Mouse (Mus musculus) heart, embryonic 16.5 days (tissue): ENCODE measurements at regions not wholly inside any gene's neighbourhood (a gene's known extent, or its start where the extent isn't known, plus 50 kb on each side); places are given as distances from the start of the nearest gene placed in this dataset.

Experiments used
- ATAC-seq: fragments of 200-750 bp; cut with Nextera tagmentation; replicated peaks from 2 replicates; pipeline ENCODE4 v1.8.0; 2017; ENCODE audit warnings: moderate number of reproducible peaks; ENCODE audit not compliant: insufficient read depth, low FRiP score; ENCODE audit errors: extremely low read depth
- H3K27ac ChIP-seq: fragments of 300-500 bp; sonication (generic); 2 replicates; pipeline ENCODE4 v1.5.1; 2014; ENCODE audit warnings: mild to moderate bottlenecking, low read length, control low read depth, moderate library complexity
- H3K27me3 ChIP-seq: fragments of 300-500 bp; sonication (generic); 2 replicates; pipeline ENCODE4 v1.6.1; 2014; ENCODE audit warnings: low read length, mixed read lengths; ENCODE audit not compliant: control insufficient read depth, insufficient read depth
- H3K36me3 ChIP-seq: fragments of 300-500 bp; sonication (generic); 2 replicates; pipeline ENCODE4 v1.6.1; 2014; ENCODE audit not compliant: control insufficient read depth, insufficient read depth
- H3K4me1 ChIP-seq: fragments of 300-500 bp; sonication (generic); 2 replicates; pipeline ENCODE4 v1.6.1; 2014; ENCODE audit warnings: low read length, mixed read lengths; ENCODE audit not compliant: control insufficient read depth, insufficient read depth
- H3K4me2 ChIP-seq: fragments of 300-500 bp; sonication (generic); 2 replicates; pipeline ENCODE4 v1.6.1; 2014; ENCODE audit warnings: low read depth, mild to moderate bottlenecking, control low read depth, low read length
- H3K4me3 ChIP-seq: fragments of 300-500 bp; sonication (generic); 2 replicates; pipeline ENCODE4 v1.5.1; 2014; ENCODE audit warnings: mild to moderate bottlenecking, control low read depth, low read length
- H3K9ac ChIP-seq: fragments of 300-500 bp; sonication (generic); 2 replicates; pipeline ENCODE4 v1.6.1; 2014; ENCODE audit warnings: low read length, control low read depth
- H3K9me3 ChIP-seq: fragments of 300-500 bp; sonication (generic); replicated peaks from 2 replicates; pipeline ENCODE4 v1.6.1; 2016; ENCODE audit warnings: low read length; ENCODE audit not compliant: control insufficient read depth
- WGBS: fragments of 180-500 bp; shearing (Covaris S2); extraction: QIAGEN DNeasy Blood & Tissue Kit; methylation state at CpG from one replicate; pipeline ENCODE4 v1.1.7; 2014; 5-methylcytosine and 5-hydroxymethylcytosine counted together

DNA sequence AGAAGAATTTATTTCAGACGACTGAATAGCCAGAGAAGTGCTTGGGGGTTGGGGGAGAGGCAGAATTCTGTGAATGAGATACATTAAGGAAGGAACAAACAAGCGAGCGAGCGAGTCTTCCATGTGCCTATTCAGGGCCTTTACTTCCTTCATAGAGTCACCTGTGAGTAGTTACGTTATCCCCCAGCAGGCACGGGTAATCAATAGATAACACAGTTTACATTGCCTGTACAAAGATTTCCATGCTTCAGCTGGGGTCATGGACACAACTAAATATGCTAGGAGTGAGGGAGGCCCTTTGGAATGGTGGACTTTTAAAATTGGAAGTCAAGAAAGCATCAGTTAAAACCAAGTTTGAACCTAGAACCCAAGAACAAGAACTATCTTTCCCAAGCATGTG is 275.2 kb downstream of the Prr30 start:
- WGBS = 78% methylated on average over 6 of the region's 6 CpGs
- no peak for ATAC-seq
- Histone ChIP-seq H3K4me2 (no peak overlapping the region), H3K36me3 (no peaks in the 10 kb centered on the region), H3K27ac (no peak overlapping the region), H3K4me1 (no peaks in the 10 kb centered on the region), H3K4me3 (no peak overlapping the region), H3K9ac (no peak overlapping the region), H3K27me3 (no peaks in the 10 kb centered on the region), H3K9me3 (no peaks in the 10 kb centered on the region)

DNA sequence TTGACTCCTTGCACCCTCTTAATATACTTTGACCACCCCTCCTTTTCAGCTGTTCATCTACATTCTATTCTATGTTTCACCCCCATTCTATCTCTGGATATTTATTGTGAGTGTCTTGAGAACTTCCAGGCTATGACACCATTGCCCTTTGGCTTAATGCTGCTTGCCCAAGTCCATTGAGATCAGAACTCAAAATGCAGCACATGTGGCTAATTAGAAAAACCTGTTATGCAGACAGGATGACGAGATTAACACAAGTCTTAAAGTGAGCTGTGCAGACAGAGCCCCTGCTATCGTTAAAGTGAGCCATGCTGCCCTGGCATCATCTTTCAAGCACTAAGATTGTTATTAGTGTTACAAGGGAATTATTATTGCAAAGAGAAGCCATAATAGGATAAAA is 299.9 kb downstream of the Prr30 start:
- Histone ChIP-seq H3K9me3 (peaks cover 4% of the 10 kb centered on the region; the same call in 1 of the 2 replicates), H3K27me3 (no peaks in the 10 kb centered on the region), H3K4me2 (no peak overlapping the region), H3K27ac (no peak overlapping the region), H3K36me3 (no peaks in the 10 kb centered on the region), H3K9ac (no peak overlapping the region), H3K4me3 (no peak overlapping the region), H3K4me1 (no peaks in the 10 kb centered on the region)
- 47% methylated on average over 2 of the region's 2 CpGs for WGBS
- no peak for ATAC-seq

DNA sequence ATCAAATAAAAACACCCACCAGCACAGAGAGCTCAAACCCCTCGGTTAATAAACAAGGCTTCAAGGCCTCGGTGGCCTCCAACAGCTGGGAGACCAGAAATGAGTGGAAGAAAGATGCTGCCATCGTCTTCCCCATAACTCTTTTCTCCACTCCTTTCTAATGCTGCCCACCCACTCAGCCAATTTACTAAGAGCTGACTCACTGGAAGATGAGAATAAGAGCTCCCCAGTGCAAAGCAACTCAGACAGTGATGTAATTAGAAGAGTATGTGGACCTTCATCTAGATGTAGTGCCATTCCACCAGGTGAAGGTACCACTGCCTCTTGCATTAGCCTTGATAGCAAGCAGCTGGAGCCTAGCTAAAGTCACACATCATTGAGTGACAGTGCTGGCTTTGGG is 301.1 kb downstream of the Prr30 start:
- Histone ChIP-seq H3K4me2 (no peak overlapping the region), H3K9me3 (peaks cover 4% of the 10 kb centered on the region; the same call in 1 of the 2 replicates), H3K4me1 (no peaks in the 10 kb centered on the region), H3K27me3 (no peaks in the 10 kb centered on the region), H3K36me3 (no peaks in the 10 kb centered on the region), H3K9ac (no peak overlapping the region), H3K4me3 (no peak overlapping the region), H3K27ac (no peak overlapping the region)
- ATAC-seq = no peak
- 69% methylated on average over 3 of the region's 3 CpGs for WGBS

- Histone ChIP-seq H3K27ac (no peak overlapping the region), H3K4me2 (no peak overlapping the region), H3K9ac (no peak overlapping the region), H3K9me3 (no peaks in the 10 kb centered on the region), H3K4me3 (no peak overlapping the region), H3K27me3 (no peaks in the 10 kb centered on the region), H3K4me1 (no peaks in the 10 kb centered on the region), H3K36me3 (no peaks in the 10 kb centered on the region)
- 61% methylated on average over 18 of the region's 18 CpGs for WGBS
- no peak for ATAC-seq
Measured at GRCm38 (mm10) chr14:100889163-100890157, 310.7 kb downstream of the Prr30 start.

DNA sequence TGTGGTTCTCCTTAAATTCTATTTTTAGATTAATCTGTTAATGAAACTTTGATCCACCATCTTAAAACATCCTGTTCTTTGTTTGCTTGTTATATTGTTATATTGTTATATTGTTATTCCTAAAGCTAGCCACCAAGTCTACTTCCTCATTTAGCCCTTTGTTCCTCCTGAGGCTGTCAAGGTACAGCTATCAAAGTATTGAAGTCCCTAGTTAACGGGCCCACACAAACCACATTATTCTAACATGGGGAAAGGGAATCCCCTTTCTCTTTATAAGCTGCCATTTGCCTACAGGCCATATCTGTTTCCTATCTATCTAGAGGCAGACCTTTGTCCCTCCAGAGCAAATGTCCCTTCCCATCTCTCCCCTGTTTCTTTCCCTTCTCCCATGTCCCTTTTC is 317.0 kb downstream of the Prr30 start:
- H3K9ac ChIP-seq = no peak overlapping the region
- 0 out of 2 replicates have a peak, but pooled peaks cover 2% of the 10 kb centered on the region for H3K4me1 ChIP-seq
- no peaks in the 10 kb centered on the region for H3K27me3 ChIP-seq
- no peak overlapping the region for H3K27ac ChIP-seq
- WGBS = 62% methylated on average over 1 of the region's 1 CpGs
- H3K4me3 ChIP-seq = no peak overlapping the region
- H3K36me3 ChIP-seq = no peaks in the 10 kb centered on the region
- H3K4me2 ChIP-seq = no peak overlapping the region
- ATAC-seq = no peak
- H3K9me3 ChIP-seq = no peaks in the 10 kb centered on the region

DNA sequence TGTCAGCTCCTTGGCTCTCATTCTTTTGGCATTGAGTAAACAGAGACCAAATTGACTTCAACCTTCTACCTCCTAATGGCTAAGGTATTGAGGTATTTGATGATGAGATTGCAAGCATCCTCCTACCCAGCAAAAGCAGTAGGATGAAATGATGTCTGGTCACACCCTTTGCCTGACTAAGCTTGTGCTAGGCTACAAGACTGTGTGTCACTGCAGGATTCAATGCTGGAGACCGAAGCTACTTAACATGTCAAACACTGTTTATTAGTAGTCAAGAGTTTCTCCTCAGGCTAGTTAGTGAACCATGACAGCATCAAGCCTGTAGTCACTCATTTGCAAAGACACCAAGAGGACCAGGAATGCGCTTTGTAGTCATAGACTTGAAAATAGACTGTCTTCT is 320.0 kb downstream of the Prr30 start:
- Histone ChIP-seq H3K27ac (no peak overlapping the region), H3K9me3 (no peaks in the 10 kb centered on the region)

DNA sequence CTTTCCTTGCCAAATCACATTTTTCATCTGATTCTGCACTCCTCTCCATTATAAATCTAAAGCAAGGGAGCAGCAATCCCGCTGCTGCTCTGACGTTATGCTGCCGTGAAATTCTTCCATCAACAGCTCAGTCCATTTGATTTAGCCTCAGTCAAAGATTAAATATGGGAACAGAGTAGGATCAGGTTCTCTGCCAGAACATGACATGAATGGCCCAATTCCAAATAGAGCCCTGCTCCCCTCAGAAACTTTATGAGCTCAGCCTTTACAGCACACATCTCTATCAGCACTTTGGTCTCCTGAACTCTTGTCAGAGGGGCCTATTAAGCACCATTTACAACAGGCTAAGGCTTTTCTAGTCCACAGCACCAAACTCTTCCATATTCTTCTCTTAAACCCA is 332.3 kb downstream of the Prr30 start:
- Histone ChIP-seq H3K4me3 (no peak overlapping the region), H3K27ac (no peak overlapping the region), H3K27me3 (no peaks in the 10 kb centered on the region), H3K4me1 (no peaks in the 10 kb centered on the region), H3K9me3 (no peaks in the 10 kb centered on the region), H3K4me2 (no peak overlapping the region), H3K9ac (no peak overlapping the region), H3K36me3 (no peaks in the 10 kb centered on the region)
- no peak for ATAC-seq
- 48% methylated on average over 3 of the region's 3 CpGs for WGBS

More for the DNA sequence above, 320.0 kb downstream of the Prr30 start:
- 77% methylated on average over 2 of the region's 2 CpGs for WGBS
- no peaks in the 10 kb centered on the region for H3K36me3 ChIP-seq
- no peak overlapping the region for H3K4me2 ChIP-seq
- H3K27me3 ChIP-seq = no peaks in the 10 kb centered on the region
- H3K4me1 ChIP-seq = 0 out of 2 replicates have a peak, but pooled peaks cover 2% of the 10 kb centered on the region
- ATAC-seq = no peak
- H3K4me3 ChIP-seq = no peak overlapping the region
- no peak overlapping the region for H3K9ac ChIP-seq

DNA sequence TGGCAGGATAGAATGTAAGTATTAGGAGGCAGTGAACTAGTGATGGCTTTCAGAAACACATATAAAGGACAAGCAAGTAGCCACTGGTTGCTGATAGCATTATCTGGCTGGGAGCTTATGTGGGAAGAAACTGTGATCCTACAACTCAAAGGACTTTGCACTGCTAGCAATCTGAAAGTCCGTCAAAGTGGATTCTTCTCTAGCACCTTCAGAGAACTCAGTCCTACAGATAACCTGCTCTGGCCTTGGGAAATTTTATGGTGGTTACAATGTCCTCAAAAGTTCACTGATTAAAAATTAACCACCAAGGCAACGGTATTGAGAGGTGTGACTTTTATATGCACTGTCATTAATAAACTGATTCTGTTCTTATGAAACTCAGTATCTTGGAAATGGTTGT is 335.3 kb downstream of the Prr30 start:
- H3K27ac ChIP-seq = no peak overlapping the region
- H3K27me3 ChIP-seq = no peaks in the 10 kb centered on the region
- H3K4me2 ChIP-seq = no peak overlapping the region
- no peaks in the 10 kb centered on the region for H3K4me1 ChIP-seq
- H3K9ac ChIP-seq = no peak overlapping the region
- no peak overlapping the region for H3K4me3 ChIP-seq
- no peak for ATAC-seq
- WGBS = 54% methylated on average over 2 of the region's 2 CpGs
- H3K9me3 ChIP-seq = no peaks in the 10 kb centered on the region
- H3K36me3 ChIP-seq = no peaks in the 10 kb centered on the region

DNA sequence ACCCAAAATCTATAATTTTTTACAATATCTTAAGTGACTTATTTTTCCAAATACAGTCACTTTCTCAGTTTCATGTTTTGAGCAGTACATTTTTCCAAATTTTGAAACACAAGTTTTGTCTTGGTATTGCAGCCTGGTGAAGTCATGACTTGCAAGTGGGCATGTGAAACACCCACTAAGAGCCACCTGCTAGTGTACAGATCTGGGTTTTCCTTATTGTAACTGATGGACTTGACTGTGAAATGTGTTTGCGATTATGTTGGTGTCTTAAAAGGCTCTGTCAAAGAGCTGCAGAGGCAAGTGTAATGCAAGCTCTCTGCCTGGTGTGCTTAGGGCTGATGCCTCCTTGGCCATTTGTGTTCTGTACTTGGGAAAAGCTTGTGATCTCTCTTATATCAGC is 336.0 kb downstream of the Prr30 start:
- ATAC-seq = no peak
- Histone ChIP-seq H3K36me3 (no peaks in the 10 kb centered on the region), H3K9me3 (no peaks in the 10 kb centered on the region), H3K27me3 (no peaks in the 10 kb centered on the region), H3K9ac (no peak overlapping the region), H3K4me3 (no peak overlapping the region), H3K4me2 (no peak overlapping the region), H3K27ac (no peak overlapping the region), H3K4me1 (no peaks in the 10 kb centered on the region)
- 93% methylated on average over 1 of the region's 1 CpGs for WGBS
